Mouse (Mus musculus) stomach, postnatal 0 days (tissue): Measurements from ENCODE around the gene Gm14685. TPM values are rescaled to one million over a fixed set of nuclear protein-coding genes. Genes with fewer than 3 reads are reported as not detected.
"Not testable (repeated sequence)": the region's sequence is repeated elsewhere in the genome, so short reads cannot be mapped to it uniquely, and the experiment has no call there.

Source experiments
- ATAC-seq: fragments of 200-750 bp; cut with Nextera tagmentation; 2 replicates; pipeline ENCODE4 v1.8.0; 2017; ENCODE audit not compliant: low FRiP score, low TSS enrichment
- DNase-seq: peaks from one replicate; pipeline ENCODE4 v3.0.0-alpha.2; 2016; ENCODE audit warnings: low spot score
- H3K27ac ChIP-seq: fragments of 300-500 bp; sonication (generic); replicated peaks from 2 replicates; pipeline ENCODE4 v1.5.1; 2014; ENCODE audit warnings: mild to moderate bottlenecking, control low read depth
- H3K27me3 ChIP-seq: fragments of 300-500 bp; sonication (generic); 2 replicates; pipeline ENCODE4 v1.6.1; 2014; ENCODE audit warnings: low read length; ENCODE audit not compliant: control insufficient read depth, insufficient read depth
- H3K36me3 ChIP-seq: fragments of 300-500 bp; sonication (generic); 2 replicates; pipeline ENCODE4 v1.6.1; 2014; ENCODE audit warnings: low read length, mixed read lengths; ENCODE audit not compliant: control insufficient read depth, insufficient read depth
- H3K4me1 ChIP-seq: fragments of 300-500 bp; sonication (generic); replicated peaks from 2 replicates; pipeline ENCODE4 v1.6.1; 2014; ENCODE audit warnings: antibody characterized with exemption; ENCODE audit not compliant: control insufficient read depth, insufficient read depth
- H3K4me2 ChIP-seq: fragments of 300-500 bp; sonication (generic); replicated peaks from 2 replicates; pipeline ENCODE4 v1.6.1; 2014; ENCODE audit warnings: low read depth, mild to moderate bottlenecking, control low read depth, moderate library complexity
- H3K4me3 ChIP-seq: fragments of 300-500 bp; sonication (generic); 2 replicates; pipeline ENCODE4 v1.5.1; 2014; ENCODE audit warnings: low read depth, low read length, control low read depth
- H3K9ac ChIP-seq: fragments of 300-500 bp; sonication (generic); 2 replicates; pipeline ENCODE4 v1.6.1; 2014; ENCODE audit warnings: mild to moderate bottlenecking, low read length, control low read depth, mixed read lengths
- H3K9me3 ChIP-seq: fragments of 300-500 bp; sonication (generic); 2 replicates; pipeline ENCODE4 v1.6.1; 2016; ENCODE audit warnings: low read length; ENCODE audit not compliant: control insufficient read depth
- WGBS: fragments of 180-500 bp; shearing (Covaris S2); extraction: QIAGEN DNeasy Blood & Tissue Kit; methylation state at CpG from one replicate; pipeline ENCODE4 v1.1.7; 2014; 5-methylcytosine and 5-hydroxymethylcytosine counted together
- polyA plus RNA-seq: library from polyadenylated mRNA; unstranded; fragments of >200 nt; fragmentation: Nextera tagmentation; extraction: Ambion mirVana; gene quantifications from 2 replicates; pipeline ENCODE4 v1.2.1, GENCODE M21; 2015

Gene Gm14685
- polyA plus RNA-seq: 0.46 and 0.61 TPM in 2 replicates

GRCm38 (mm10) chrX:73116747-73117146, at the start of gene Gm14685:
TSS of gene Gm14685 (plus strand) at chrX:73117047.
- H3K4me2 ChIP-seq, H3K36me3 ChIP-seq, H3K27me3 ChIP-seq, DNase-seq, ATAC-seq, H3K4me3 ChIP-seq, H3K27ac ChIP-seq, H3K9ac ChIP-seq, H3K9me3 ChIP-seq, H3K4me1 ChIP-seq: not testable (repeated sequence)
- no CpG with 5 or more reads among the region's 7 CpGs for WGBS

- H3K9me3 ChIP-seq, H3K27ac ChIP-seq, H3K4me3 ChIP-seq, H3K4me2 ChIP-seq, ATAC-seq, H3K4me1 ChIP-seq, DNase-seq, H3K27me3 ChIP-seq, H3K9ac ChIP-seq, H3K36me3 ChIP-seq: not testable (repeated sequence)
- WGBS: 81% methylated on average over 18 of the region's 19 CpGs
These were observed 34.4 kb upstream of the Gm14685 start, which contains the start of gene Xlr4a for GRCm38 (mm10) chrX:73082267-73083055. TSS of gene Xlr4a (minus strand) at chrX:73082478.

- H3K36me3 ChIP-seq, H3K9me3 ChIP-seq, ATAC-seq, H3K27ac ChIP-seq, H3K9ac ChIP-seq, H3K4me2 ChIP-seq, H3K27me3 ChIP-seq, H3K4me3 ChIP-seq, H3K4me1 ChIP-seq: not testable (repeated sequence)
- WGBS: 73% methylated on average over 13 of the region's 13 CpGs
- peak; percentile 12 for DNase-seq
These were observed 19.8 kb upstream of the Gm14685 start, which contains the start of gene Xlr3a for GRCm38 (mm10) chrX:73096941-73097508. TSS of gene Xlr3a (minus strand) at chrX:73097095.

- H3K9me3 ChIP-seq: not testable (repeated sequence)
These were observed 6.3 kb downstream of the Gm14685 start for GRCm38 (mm10) chrX:73122859-73123829.

GRCm38 (mm10) chrX:73143218-73143618, 26.4 kb downstream of the Gm14685 start:
- not testable (repeated sequence) for H3K36me3 ChIP-seq, H3K4me1 ChIP-seq, H3K27me3 ChIP-seq, H3K9me3 ChIP-seq, H3K9ac ChIP-seq, DNase-seq, H3K27ac ChIP-seq, H3K4me3 ChIP-seq, H3K4me2 ChIP-seq
- no CpG with 5 or more reads among the region's 7 CpGs for WGBS
- ATAC-seq: 0 out of 2 replicates have a peak, but pooled peaks have one; percentile 21

More at GRCm38 (mm10) chrX:73122859-73123829, 6.3 kb downstream of the Gm14685 start:
- H3K4me1 ChIP-seq, DNase-seq, H3K4me2 ChIP-seq, H3K27ac ChIP-seq, H3K36me3 ChIP-seq, H3K9ac ChIP-seq, H3K4me3 ChIP-seq, H3K27me3 ChIP-seq: not testable (repeated sequence)
- ATAC-seq: 0 out of 2 replicates have a peak, but pooled peaks have one; percentile 32
- WGBS: no CpG with 5 or more reads among the region's 12 CpGs

- not testable (repeated sequence) for H3K4me2 ChIP-seq, H3K36me3 ChIP-seq, H3K27me3 ChIP-seq, ATAC-seq, H3K9me3 ChIP-seq, DNase-seq, H3K4me1 ChIP-seq, H3K27ac ChIP-seq, H3K4me3 ChIP-seq, H3K9ac ChIP-seq
- WGBS: no CpG with 5 or more reads among the region's 20 CpGs
These were observed 31.6 kb downstream of the Gm14685 start, which contains the start of gene Xlr5b for GRCm38 (mm10) chrX:73148496-73148895. TSS of gene Xlr5b (plus strand) at chrX:73148796.

- not testable (repeated sequence) for H3K4me2 ChIP-seq, H3K9me3 ChIP-seq, H3K27ac ChIP-seq, H3K27me3 ChIP-seq, H3K4me1 ChIP-seq, ATAC-seq, H3K9ac ChIP-seq, H3K4me3 ChIP-seq, H3K36me3 ChIP-seq, DNase-seq
- WGBS: no CpG with 5 or more reads among the region's 7 CpGs
These were observed 32.5 kb downstream of the Gm14685 start, which contains the start of gene DXBay18 for GRCm38 (mm10) chrX:73149350-73149749. TSS of gene DXBay18 (minus strand) at chrX:73149450.

GRCm38 (mm10) chrX:73176889-73177288, 60.0 kb downstream of the Gm14685 start, which contains the start of gene Spin2d:
TSS of gene Spin2d (minus strand) at chrX:73176989.
- not testable (repeated sequence) for H3K27ac ChIP-seq, H3K9ac ChIP-seq, DNase-seq, H3K4me2 ChIP-seq, H3K27me3 ChIP-seq, H3K36me3 ChIP-seq, H3K9me3 ChIP-seq, H3K4me3 ChIP-seq, ATAC-seq, H3K4me1 ChIP-seq
- 70% methylated on average over 6 of the region's 15 CpGs for WGBS
